Mouse (Mus musculus) central nervous system, embryonic 11.5 days (tissue): ENCODE data around the gene Sdr42e1. TPM values are rescaled to one million over a fixed set of nuclear protein-coding genes. Genes with fewer than 3 reads are reported as not detected.

ENCODE experiments used
- polyA plus RNA-seq: library from polyadenylated mRNA; depleted of rRNA; stranded (reverse); fragments of >200 nt; gene quantifications from 2 replicates; pipeline ENCODE4 v1.2.3, GENCODE M21; 2012; rRNA removed

Gene Sdr42e1
- 0.72 and 0.94 TPM in 2 replicates for polyA plus RNA-seq

DNA sequence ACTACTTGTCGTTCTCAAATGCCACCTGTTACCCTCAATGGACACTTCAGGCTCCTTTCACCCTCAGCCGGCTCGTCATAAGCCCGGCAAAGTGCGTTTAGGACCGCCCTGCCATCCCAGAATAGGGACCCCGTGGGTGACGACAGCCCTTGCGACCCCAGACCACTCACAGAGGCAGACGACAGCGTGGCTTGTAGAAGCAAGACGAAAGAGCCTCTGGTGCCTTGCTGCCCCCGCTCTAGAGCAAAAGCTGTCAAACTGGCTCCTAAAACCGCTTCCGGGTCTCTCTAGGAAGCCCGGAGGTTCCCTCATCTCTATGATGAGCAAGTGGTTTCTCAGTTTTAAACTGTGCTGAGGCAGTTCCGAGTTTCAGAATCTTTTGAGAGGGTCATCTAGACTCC, at the start of gene Sdr42e1:
Gene Sdr42e1, minus strand, starts transcription at position 260 of the 401 bp plus-strand sequence.

DNA sequence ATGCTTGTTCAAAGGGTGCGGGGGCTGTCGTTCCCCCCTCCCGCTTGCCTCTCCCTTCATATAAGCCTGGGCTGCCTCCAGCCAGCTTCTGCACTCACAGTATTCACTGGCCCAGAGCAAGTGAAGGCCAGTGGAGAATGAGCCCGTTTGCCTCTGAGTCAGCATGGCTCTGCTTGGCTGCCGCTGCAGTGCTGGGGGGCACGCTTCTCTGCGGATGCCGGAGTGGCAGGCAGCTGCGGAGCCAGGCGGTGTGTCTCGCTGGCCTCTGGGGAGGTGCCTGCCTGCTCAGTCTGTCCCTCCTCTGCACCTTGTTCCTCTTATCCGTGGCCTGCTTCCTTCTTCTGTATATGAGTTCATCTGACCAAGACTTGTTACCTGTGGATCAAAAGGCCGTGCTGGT, 28.4 kb upstream of the Sdr42e1 start, which contains the start of gene Hsd17b2:
Gene Hsd17b2, plus strand, starts transcription at position 46 of the 400 bp plus-strand sequence.

Other genes starting within 250 kb of the Sdr42e1 start
- gene Plcg2, start 175.4 kb downstream of the Sdr42e1 start, polyA plus RNA-seq: 1.9 and 2.4 TPM in 2 replicates
- 0.52 and 1.0 TPM in 2 replicates for gene Hsd17b2, start 28.2 kb upstream of the Sdr42e1 start, polyA plus RNA-seq
- 47.9 and 60.1 TPM in 2 replicates for gene Mphosph6, start 128.3 kb upstream of the Sdr42e1 start, polyA plus RNA-seq